Comparison of ENCODE assay signal across 13 mouse cellular contexts in genomic region chr6:81986171-81986570, GRCm38 (mm10). TPM values are rescaled to one million over a fixed set of nuclear protein-coding genes. Genes with fewer than 3 reads are reported as not detected.
"Had no signal": no experiment of that assay in that cellular context is flagged by ENCODE, and none has a peak within 500 bp of the region (broad histone marks: within the 10 kb centered on the region; RNA-seq: fewer than 3 reads in every experiment).

No protein-coding gene starts in this region.

- H3K9ac ChIP-seq: liver, embryonic 14.5 days; midbrain, embryonic 12.5 days; neural tube, embryonic 15.5 days had no signal

- H3K36me3 ChIP-seq: midbrain, embryonic 12.5 days; neural tube, embryonic 15.5 days had no signal

- DNase-seq: left cerebral cortex, postnatal 4 days; lung, adult 18-20 months; lung, postnatal 4 days; right cerebral cortex, adult 18-20 months; right cerebral cortex, postnatal 25 days; thymus, postnatal 36 days had no signal

- H3K4me3 ChIP-seq: midbrain, embryonic 12.5 days; myocyte; neural tube, embryonic 15.5 days had no signal

- H3K27ac ChIP-seq: hindbrain, postnatal 0 days; kidney, postnatal 0 days; liver, embryonic 14.5 days; midbrain, embryonic 12.5 days; neural tube, embryonic 15.5 days had no signal

- H3K9me3 ChIP-seq: midbrain, embryonic 12.5 days; neural tube, embryonic 15.5 days had no signal

- H3K27me3 ChIP-seq: neural tube, embryonic 15.5 days had no signal

- H3K4me2 ChIP-seq: midbrain, embryonic 12.5 days; neural tube, embryonic 15.5 days had no signal

RNA-seq across cellular contexts. Expression of gene Eva1a, which starts 54.7 kb away (rescaled TPM):
- total RNA-seq: megakaryocyte, adult 5-6 weeks had no signal
